ENCODE assay signal across 8 mouse cellular contexts in genomic region chr9:62340301-62341122, GRCm38 (mm10). TPM values are rescaled to one million over a fixed set of nuclear protein-coding genes. Genes with fewer than 3 reads are reported as not detected.
DNase-seq lines count a peak whose midpoint lies in the region; ATAC-seq and TF ChIP-seq lines count a peak whose summit lies in the region.

No protein-coding gene starts in this region.

- H3K27me3 ChIP-seq in liver, adult 2 months (ENCODE audit: control insufficient read depth, insufficient read depth, low read length), result no peaks in the 10 kb centered on the region
- H3K27me3 ChIP-seq in hindbrain, embryonic 14.5 days (ENCODE audit: control insufficient read depth, insufficient read depth, low read length), result no peaks in the 10 kb centered on the region
- no peaks in the 10 kb centered on the region for H3K27me3 ChIP-seq in midbrain, postnatal 0 days (ENCODE audit: insufficient read depth, low read length)

- TF ChIP-seq CTCF in liver, adult 2 months (IDR thresholded peaks at IDR 0.05; ENCODE audit: low read depth, low read length), result no peak
- TF ChIP-seq CTCF in midbrain, postnatal 0 days (IDR thresholded peaks at IDR 0.05), result no peak

- H3K36me3 ChIP-seq in liver, adult 2 months (ENCODE audit: control insufficient read depth, insufficient read depth, low read length), result no peaks in the 10 kb centered on the region
- H3K36me3 ChIP-seq in hindbrain, embryonic 14.5 days (replicated peaks; ENCODE audit: control insufficient read depth, insufficient read depth), result no peaks in the 10 kb centered on the region
- no peaks in the 10 kb centered on the region for H3K36me3 ChIP-seq in midbrain, postnatal 0 days (ENCODE audit: insufficient read depth, low read length)

- H3K4me2 ChIP-seq in hindbrain, embryonic 14.5 days (replicated peaks), result peak overlapping the region; percentile 83
- peak overlapping the region; percentile 92 for H3K4me2 ChIP-seq in midbrain, postnatal 0 days (ENCODE audit: low read depth, low read length, poor library complexity, severe bottlenecking)

- no peak for DNase-seq in liver, adult 2 months (ENCODE audit: extremely low read depth, low read depth, low spot score)
- no peak for DNase-seq in liver
- DNase-seq in c-Kit-positive CD71-positive TER-119-negative erythroid progenitor cells, embryonic 14.5 days (ENCODE audit: low read depth), result peak; percentile 41
- DNase-seq in hindbrain, embryonic 14.5 days (ENCODE audit: low spot score), result peak; percentile 56
- DNase-seq in midbrain, postnatal 0 days (ENCODE audit: low spot score), result no peak
- no peak for DNase-seq in right cerebral cortex, postnatal 25 days
- no peak for DNase-seq in right cerebral cortex, postnatal 36 days (ENCODE audit: low spot score in 2 of 2)
- no peak for DNase-seq in testis, postnatal 14 days (ENCODE audit: low spot score)

- H3K4me1 ChIP-seq in liver, adult 2 months (ENCODE audit: control insufficient read depth, insufficient read depth, low read length), result 0 out of 2 replicates have a peak, but pooled peaks cover 6% of the 10 kb centered on the region
- H3K4me1 ChIP-seq in hindbrain, embryonic 14.5 days (replicated peaks; ENCODE audit: control insufficient read depth, insufficient read depth, low read length), result peaks cover 18% of the 10 kb centered on the region
- peaks cover 3% of the 10 kb centered on the region; the same call in 1 of the 2 replicates for H3K4me1 ChIP-seq in midbrain, postnatal 0 days (ENCODE audit: insufficient read depth, low read length)

- peaks cover 23% of the 10 kb centered on the region; the same call in 1 of the 2 replicates for H3K79me2 ChIP-seq in liver, adult 2 months (ENCODE audit: control insufficient read depth, insufficient read depth, low read length)

- H3K4me3 ChIP-seq in liver, adult 2 months (ENCODE audit: insufficient read depth, low read depth, low read length), result peak overlapping the region; percentile 94
- peak overlapping the region; percentile 81 for H3K4me3 ChIP-seq in hindbrain, embryonic 14.5 days (replicated peaks; ENCODE audit: low read length)
- H3K4me3 ChIP-seq in midbrain, postnatal 0 days (ENCODE audit: low read depth, low read length), result peak overlapping the region; percentile 87

- TF ChIP-seq POLR2A in liver, adult 2 months (IDR thresholded peaks at IDR 0.05; ENCODE audit: extremely low read depth, insufficient read depth, low read length), result no peak

- H3K9me3 ChIP-seq in hindbrain, embryonic 14.5 days (ENCODE audit: control insufficient read depth, low read length), result no peaks in the 10 kb centered on the region
- no peaks in the 10 kb centered on the region for H3K9me3 ChIP-seq in midbrain, postnatal 0 days (ENCODE audit: low read length)

- peak; percentile 43 for ATAC-seq in hindbrain, embryonic 14.5 days (ENCODE audit: low FRiP score)
- peak; percentile 42 for ATAC-seq in midbrain, postnatal 0 days (ENCODE audit: low FRiP score)

- H3K9ac ChIP-seq in liver, adult 2 months (ENCODE audit: low read depth, low read length), result peak overlapping the region; percentile 78
- H3K9ac ChIP-seq in hindbrain, embryonic 14.5 days, result peak overlapping the region; percentile 97
- H3K9ac ChIP-seq in midbrain, postnatal 0 days (replicated peaks; ENCODE audit: low read length, poor library complexity, severe bottlenecking), result peak overlapping the region; percentile 70

- no peak overlapping the region; the same call in 1 of the 2 replicates for H3K27ac ChIP-seq in liver, adult 2 months (replicated peaks; ENCODE audit: insufficient read depth, low read depth, low read length)
- H3K27ac ChIP-seq in hindbrain, embryonic 14.5 days, result peak overlapping the region; percentile 99
- H3K27ac ChIP-seq in midbrain, postnatal 0 days (ENCODE audit: low read depth, low read length), result peak overlapping the region; percentile 100

- 8% methylated on average over 44 of the region's 48 CpGs for WGBS in liver, adult 2 months
- 1% methylated on average over 47 of the region's 48 CpGs for WGBS in hindbrain, embryonic 14.5 days
- WGBS in midbrain, postnatal 0 days, result under 1% methylated on average over 46 of the region's 48 CpGs

RNA-seq across cellular contexts. Expression of gene Anp32a, which starts 0.6 kb away (rescaled TPM):
- 78.8 and 96.2 TPM in 2 replicates for total RNA-seq in liver, adult 2 months (2014; rRNA removed)
- 27.3 and 32.2 TPM in 2 replicates for polyA plus RNA-seq in liver, adult 2 months (2012; rRNA removed)
- 73.0 and 85.4 TPM in 2 replicates for polyA plus RNA-seq in hindbrain, embryonic 14.5 days (2014; fragmentation: Nextera tagmentation; extraction: Ambion mirVana)
- 88.8 and 114 TPM in 2 replicates for total RNA-seq in midbrain, postnatal 0 days (2014; rRNA removed)
- 60.5 and 76.2 TPM in 2 replicates for polyA plus RNA-seq in midbrain, postnatal 0 days (2015; fragmentation: Nextera tagmentation; extraction: Ambion mirVana)

RNA-seq across cellular contexts. Expression of gene Spesp1, which starts 58.5 kb away (rescaled TPM):
- total RNA-seq in liver, adult 2 months (2014; rRNA removed), result not detected in 2 replicates
- not detected in 2 replicates for polyA plus RNA-seq in liver, adult 2 months (2012; rRNA removed)
- polyA plus RNA-seq in hindbrain, embryonic 14.5 days (2014; fragmentation: Nextera tagmentation; extraction: Ambion mirVana), result not detected in 2 replicates
- not detected in 2 replicates for total RNA-seq in midbrain, postnatal 0 days (2014; rRNA removed)
- polyA plus RNA-seq in midbrain, postnatal 0 days (2015; fragmentation: Nextera tagmentation; extraction: Ambion mirVana), result not detected in 2 replicates

Comparison
In these comparisons a context has a peak if more than half of its experiments do, and no peak if none do; other contexts are left out.
1. DNase-seq: peak in c-Kit-positive CD71-positive TER-119-negative erythroid progenitor cells, embryonic 14.5 days (single experiment) and hindbrain, embryonic 14.5 days (single experiment); none in liver, adult 2 months (single experiment), liver (single experiment), midbrain, postnatal 0 days (single experiment), right cerebral cortex, postnatal 25 days (single experiment), right cerebral cortex, postnatal 36 days (0 of 2) and testis, postnatal 14 days (single experiment).
2. Peak in every context shown above with its lines, with median percentiles within 50 percentile points of each other: H3K4me3 ChIP-seq and H3K9ac ChIP-seq.